Mouse (Mus musculus) cerebellum, postnatal 25 days (tissue): Measurements from ENCODE around the gene Elmod3.
"Not testable (repeated sequence)": the region's sequence is repeated elsewhere in the genome, so short reads cannot be mapped to it uniquely, and the experiment has no call there.

Experiments
- DNase-seq, 2 experiments: peaks; one replicate each; pipeline ENCODE4 v3.0.0; 2021; ENCODE audit warnings: mixed read lengths in 2 of 2

The Elmod3 gene

GRCm38 (mm10) chr6:72568736-72569135 is 29.5 kb downstream of the Elmod3 start:
- DNase-seq: no peak

- no peak for DNase-seq
Observed at GRCm38 (mm10) chr6:72567508-72567907, 30.7 kb downstream of the Elmod3 start.

DNA sequence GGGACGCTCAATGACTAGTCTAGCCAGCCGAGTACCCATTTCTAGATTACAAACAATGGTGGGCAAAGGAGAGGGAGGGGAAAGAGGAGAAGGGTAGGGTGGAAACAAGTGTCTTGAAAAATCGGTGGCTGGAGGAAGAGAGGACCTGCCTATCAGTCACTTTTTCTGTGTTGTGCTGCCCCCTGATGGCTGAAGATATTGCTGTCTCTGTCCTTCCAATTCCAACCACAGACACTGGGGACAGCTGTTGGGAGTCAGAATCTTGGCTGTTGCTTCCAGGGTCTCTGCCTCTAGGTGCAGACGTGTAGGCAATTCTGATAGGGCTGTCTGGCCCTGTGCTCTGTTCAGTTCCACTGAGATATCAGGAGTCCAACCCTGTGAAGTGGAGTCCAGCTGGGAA is 32.2 kb downstream of the Elmod3 start:
- peak; percentile 86 to 91 for DNase-seq

GRCm38 (mm10) chr6:72565506-72565905 is 32.7 kb downstream of the Elmod3 start:
- DNase-seq: no peak

DNA sequence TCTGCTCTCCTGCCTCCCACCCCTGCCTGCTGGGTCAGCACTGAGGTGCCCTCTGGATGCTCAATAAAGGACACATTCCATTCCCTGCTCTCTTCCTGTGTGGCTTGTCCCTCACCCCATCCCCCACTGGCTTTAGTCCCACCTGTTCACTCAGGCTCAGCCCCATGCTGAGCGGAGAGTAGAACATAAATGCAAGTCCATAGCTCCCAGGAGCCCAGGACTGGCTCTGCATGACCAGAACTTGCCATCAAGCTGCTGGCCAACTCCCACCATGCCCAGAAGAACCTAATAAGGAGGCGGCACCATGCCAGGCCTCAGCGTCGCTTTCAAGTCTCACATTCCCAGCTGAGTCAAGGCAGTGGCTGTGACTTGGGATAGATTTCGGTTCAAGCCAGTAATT is 35.3 kb downstream of the Elmod3 start:
- no peak for DNase-seq

DNA sequence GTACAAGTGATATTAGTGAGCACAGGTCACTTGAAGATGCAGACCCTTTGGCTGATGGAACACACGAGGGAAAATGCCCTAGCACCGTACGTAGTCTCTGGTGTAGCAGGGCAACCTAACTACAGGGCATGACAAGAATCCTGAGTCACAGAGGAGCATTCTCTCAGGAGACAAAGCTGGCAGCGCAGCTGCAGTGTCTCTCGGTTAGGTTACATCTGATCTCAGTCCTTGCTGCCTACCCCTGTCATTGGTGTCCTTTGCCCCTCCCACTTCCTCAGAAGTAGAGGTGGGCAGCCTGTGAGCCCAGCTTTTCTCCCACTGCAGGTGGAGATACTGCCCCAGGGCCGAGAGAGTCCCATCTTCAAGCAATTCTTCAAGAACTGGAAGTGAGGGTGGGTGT is 35.7 kb downstream of the Elmod3 start:
- DNase-seq: no peak

DNA sequence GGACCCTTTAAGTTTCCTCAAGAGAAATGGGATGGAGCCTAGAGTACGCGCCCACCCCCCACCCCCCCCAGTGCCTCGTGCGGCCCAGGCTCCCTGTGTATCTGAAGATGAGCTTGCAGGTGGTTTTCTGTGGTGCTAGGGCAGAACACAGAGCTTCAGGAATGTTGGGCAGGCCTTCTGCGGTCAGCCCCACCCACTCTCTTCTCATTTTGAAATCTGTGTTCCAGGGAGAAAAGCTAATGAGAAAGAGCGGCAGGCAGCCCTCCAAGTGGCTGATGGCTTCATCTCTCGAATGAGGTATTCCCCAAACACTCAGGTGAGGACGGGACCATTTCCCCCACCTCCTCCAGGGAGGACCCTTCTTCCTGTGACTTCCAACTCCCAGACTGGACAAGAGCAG is 37.4 kb downstream of the Elmod3 start:
- no peak for DNase-seq

GRCm38 (mm10) chr6:72553079-72553412 is 45.2 kb downstream of the Elmod3 start:
- no peak for DNase-seq

- peak; percentile 49 to 54 for DNase-seq
Observed at GRCm38 (mm10) chr6:72552171-72553078, 45.8 kb downstream of the Elmod3 start.

DNA sequence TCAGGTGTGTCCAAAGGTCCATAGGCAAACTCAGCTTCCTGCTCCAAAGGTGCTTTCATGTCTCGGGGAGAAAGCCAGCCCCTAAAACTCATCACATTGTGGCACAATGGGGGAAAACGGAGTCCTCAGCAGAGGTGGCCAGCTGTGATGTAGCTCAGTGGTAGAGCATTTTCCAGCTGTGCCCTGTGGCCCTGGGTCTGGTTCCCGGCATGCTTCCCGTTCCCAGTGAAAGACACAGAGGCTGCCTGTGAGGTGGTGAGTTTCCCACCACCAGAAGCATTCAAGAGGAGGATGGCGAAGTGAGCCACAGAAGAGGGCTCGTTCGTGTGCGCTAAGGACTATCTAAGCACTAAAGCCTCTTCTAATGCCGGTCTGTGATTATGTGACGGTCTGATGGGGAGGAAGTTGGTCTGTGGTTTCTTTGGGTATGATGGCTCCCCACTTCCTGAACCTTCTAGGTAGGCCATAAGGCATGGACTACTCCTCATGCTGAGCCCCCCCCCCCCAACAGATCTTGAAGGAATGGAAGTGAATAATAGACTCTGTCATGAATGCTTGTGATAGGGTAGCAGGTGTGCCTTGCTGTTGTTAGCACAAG is 47.6 kb downstream of the Elmod3 start:
- DNase-seq: no peak

DNA sequence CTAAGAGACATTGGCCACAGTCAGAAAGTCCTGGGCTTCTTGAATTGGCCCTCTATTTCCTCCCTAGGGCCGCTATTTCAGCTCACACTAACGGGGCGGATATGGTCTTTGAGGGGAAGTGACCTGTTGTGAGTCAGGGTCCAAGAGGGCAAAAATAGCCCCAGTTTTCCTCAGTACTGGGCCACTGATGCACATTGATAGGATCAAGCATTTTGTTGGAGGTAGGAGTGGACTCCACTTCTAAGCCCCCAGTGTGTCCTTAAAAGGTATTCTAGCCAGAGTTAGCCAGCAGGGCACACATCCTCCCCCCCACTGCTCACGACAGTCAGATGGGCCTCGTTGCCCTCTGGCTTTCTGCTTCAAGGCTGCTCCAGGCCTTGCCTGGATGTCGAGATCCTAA is 48.2 kb downstream of the Elmod3 start:
- no peak for DNase-seq

DNA sequence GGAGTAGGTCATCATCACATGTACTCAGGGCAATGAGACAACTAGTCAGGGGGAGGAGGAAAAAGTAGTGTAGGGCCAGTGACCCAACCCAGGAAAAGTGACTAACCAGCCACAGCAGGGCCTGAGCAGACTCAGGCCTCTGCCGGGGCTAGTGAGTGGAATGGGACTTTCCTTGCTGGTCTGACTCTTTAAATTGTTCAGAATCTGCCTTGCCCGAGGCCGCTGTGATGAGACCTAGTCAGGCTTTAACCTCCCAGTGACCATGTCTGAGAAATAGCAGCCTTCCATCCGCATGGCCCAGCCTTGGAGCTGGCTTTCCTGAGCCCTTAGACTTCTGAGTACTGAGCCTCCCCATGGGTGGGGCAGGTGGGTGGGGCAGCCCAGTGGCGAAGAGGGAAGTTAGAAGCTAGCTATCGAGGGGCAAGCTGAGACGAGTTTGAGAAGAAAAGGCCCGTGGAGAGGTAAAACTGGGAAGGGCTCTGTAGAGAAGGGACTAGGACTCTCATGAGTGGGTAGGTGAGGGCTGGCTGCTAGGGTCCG is 49.1 kb downstream of the Elmod3 start:
- no peak for DNase-seq

DNA sequence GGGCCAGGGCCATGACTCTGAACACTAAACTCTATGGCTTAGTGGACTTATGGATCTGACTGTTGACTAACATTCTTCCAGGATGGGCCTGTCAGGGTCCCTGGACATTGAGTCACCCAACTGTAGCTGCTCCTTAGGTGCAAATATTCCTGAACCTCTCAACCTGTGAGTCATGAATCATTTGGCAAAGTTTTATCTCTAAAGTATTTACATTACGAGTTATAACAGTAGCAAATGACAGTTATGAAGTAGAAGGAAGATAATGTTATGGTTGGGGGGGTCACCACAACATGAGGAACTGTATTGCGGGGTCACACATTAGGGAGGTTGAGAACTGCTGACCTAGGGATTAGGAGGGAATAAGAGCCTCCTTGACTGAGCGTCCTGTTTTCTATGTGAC is 50.4 kb downstream of the Elmod3 start:
- DNase-seq: no peak

DNA sequence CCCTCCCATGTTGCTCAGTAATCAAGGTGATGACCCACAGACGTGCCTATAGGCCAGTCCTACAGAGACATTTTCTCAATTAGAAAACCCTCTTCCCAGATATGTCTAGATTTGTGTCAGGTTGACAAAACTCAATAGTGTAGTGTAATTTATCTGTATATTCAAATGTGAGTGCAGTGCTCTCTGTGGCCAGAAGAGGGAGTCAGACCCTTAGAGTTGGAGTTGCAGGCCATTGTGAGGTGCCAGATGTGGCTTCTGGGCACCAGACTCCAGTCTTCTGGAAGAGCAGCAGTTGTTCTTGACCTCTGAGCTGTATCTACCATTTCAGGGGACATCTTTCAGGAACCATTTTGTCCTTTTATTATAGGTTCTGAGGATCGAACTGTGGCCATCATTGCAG is 51.1 kb downstream of the Elmod3 start:
- no peak for DNase-seq

DNA sequence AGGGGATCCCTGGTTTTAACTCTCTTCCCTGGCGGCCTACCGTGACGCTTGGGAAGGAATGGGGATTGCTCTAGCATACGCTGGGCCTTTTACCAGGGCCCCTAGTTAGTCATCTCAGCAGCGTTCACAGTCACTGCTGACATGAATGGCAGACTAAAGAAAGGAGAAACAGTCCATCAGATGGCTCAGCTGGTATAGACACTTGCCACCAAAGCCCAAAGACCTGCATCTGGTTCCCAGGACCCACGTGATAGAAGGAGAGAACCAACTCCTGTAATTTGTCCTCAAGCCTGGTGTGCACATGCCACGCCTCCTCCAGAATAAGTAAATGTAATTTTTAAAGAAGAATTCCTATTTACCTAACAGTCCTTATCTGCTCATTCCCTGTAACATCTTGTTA is 52.8 kb downstream of the Elmod3 start:
- no peak for DNase-seq

DNA sequence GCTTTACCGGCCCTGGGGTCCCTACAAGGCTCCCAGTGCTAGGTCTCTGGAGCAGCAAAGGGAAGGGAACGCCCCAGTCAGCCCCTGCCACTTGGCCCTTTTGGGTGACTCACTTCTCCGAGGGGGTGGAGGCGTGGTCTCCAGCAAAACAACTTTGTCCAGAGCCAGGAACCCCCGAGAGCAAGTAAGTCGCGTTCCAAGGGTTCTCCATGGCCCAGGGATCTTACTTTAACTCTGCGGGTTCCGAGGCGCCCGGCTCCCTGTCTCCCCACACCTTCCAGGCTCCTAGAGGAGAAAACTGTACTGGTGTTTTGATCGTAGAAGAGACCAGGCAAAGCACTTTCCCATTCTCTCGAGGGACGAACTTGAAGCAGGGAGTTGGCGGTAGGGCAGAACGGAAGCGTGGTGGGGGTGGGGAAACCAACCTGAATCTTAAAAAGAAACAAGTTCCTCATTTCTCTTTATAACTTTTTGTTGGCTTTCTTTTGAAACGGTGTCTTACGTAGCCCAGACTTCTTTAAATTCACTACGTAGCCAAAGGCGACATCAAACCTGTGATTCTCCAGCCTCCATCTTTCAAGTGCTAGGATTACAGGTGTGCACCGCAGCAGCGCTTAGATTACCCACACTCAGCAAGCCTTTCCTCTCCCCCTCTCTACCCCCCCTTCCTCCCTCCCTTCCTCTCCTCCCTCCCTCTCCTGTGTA is 53.8 kb downstream of the Elmod3 start, which contains the start of gene Capg:
TSS of gene Capg (plus strand) at position 109 of the 705 bp plus-strand sequence.
- no peak for DNase-seq

- DNase-seq: no peak
Observed at GRCm38 (mm10) chr6:72543265-72543850, 54.9 kb downstream of the Elmod3 start.

DNA sequence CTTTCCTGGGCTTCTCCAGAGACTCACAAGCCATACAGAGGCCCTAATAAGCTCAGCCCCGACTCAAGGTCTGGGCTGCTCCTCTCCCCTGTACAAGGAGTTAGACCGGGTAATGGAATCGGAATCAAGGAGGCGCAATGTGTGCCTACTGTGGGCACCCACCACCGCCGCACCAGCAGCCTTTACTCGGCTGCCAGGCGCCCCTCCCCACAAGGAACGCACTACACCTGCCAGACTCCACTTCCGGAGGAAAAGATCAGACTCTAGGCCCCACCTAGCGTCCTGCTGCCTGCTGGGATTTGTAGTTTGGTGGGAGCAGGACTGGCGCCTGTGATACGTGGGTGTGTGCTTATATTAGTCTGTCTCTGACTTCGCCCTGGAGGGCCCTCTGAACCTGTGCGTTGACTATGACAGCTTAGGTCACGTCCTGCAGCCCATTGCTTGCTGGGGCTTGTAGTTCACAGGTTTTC is 59.6 kb downstream of the Elmod3 start:
- DNase-seq: peak; percentile 88 to 91

DNA sequence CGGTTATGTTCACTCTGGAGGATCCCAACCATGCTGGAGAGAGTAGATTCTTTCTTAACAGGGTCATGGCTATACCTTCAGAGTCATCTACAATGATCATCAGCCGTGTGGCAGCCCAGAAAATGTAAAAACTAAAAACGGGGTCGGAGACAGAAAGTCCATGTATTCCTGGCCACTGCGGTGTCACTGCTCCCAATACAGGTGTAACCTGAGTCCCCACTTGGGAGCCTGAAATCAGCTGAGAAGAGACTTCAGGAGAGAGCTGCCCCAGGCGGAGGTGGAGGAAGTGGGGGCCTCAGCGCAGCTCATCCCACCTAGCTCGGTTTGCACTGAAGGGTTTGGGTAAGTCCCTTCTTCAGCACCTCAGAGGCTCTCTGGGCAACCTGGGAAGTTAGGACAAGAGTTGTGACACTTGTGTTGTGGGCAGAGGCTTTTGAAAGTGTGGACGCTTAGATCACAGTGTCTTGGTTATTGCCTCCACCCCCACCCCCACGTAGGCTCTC is 60.2 kb downstream of the Elmod3 start:
- DNase-seq: peak in 1 of 2 experiments; percentile 25

DNA sequence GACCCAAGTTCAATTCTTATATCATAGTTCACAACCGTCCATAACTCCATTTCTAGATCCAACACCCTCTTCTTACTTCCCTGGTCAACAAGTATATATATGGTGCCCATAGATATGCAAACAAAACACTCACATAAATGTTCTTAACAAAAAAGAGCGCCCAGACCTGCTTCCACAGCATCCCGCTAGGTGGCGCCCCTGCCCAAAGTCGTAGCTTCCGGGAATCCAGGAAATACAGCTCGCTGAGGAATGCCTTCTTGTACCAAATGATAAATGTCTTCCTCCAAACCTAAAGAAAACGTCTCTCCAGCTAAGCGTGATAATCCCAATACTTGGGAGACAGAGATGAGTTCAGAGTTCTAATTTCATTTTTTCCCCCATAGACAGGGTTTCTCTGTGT is 63.0 kb downstream of the Elmod3 start:
- peak; percentile 83 to 87 for DNase-seq

DNA sequence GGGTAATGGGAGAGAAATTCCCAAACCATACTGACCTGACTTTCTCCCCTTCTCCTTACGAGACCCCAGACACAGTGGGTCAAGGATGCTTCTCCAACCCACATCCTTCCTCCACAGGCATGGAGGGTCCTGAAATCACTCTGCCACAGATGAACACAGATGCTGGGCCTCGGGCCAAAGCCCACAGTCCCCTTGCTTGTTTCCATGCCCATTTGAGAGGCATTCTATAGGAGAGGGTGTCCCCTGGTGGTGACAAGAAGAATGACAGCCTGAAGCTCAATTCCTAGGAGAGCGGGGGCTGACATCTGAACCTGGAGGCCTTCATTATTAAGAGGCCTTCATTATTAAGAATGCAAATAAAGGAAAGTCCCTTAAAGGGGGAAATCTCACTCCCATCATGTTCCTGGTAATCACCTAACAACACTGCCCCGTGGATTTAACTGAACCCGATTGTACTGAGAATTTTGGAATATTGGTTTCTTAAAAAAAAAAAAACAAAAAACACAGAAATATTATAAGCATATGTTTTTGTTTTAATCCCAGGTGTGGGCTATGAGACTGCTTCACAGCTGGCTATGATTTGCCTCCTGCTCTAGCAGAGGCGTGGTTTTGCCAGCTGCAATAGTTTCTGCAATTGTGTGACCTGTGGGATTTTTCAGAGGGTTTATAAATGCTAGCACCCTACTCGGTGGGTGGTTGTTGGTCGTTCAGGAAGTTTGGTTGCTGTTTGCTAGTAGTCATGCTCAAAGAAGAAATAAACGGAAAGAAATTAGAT is 64.0 kb downstream of the Elmod3 start:
- DNase-seq: peak; percentile 66 to 73

DNA sequence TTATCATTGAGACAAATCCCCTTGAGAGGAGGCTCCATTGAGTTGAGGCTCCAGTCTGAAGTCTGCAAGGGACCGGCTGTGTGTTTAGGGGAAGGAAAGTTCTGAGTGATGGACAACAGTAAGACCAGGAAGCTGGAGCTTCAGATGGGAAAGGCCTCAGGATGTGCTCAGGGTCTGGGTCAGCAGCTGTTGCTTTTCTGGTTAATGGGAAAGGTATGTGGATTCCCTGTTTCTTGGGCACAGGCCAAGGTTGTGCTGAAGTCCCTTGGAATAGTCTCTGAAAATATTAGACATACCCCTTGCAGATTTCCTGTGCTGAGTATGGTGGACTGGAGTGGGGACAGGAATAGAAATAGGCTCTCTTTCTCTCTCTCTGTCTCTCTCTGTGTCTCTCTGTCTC is 64.7 kb downstream of the Elmod3 start:
- not testable (repeated sequence) for DNase-seq
